Mouse (Mus musculus): ENCODE data around the gene Tmem54.

DNA sequence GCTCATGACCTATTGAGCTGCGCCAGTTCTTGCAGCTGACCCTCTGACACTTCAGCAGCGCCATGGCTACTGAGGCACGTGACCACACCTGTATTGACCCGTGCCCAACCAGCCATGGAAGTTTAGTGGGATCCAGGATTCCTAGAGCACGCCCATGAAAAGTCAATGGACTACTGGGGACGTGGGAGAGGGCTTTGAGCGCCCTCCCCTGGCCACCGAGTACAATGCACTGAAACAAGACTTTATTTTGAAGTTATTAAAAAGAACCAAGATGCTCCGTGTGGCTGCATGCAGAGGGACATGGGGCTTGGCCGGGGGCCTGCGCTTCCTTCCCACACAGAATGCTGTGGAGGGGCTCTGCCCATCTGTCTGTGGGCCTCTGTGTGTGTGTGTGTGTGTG lies 6.0 kb downstream of the Tmem54 start:
- TF ChIP-seq TAL1 (IDR thresholded peaks at IDR 0.05; ENCODE audit: low read length) (no peak), GATA1 (IDR thresholded peaks at IDR 0.05; ENCODE audit: low read length) (no peak)

Measured in erythroblast, embryonic 14.5 days (primary cell).